Comparison of ENCODE assay signal across 8 mouse cellular contexts in genomic region chr15:79270317-79271123, GRCm38 (mm10). TPM values are rescaled to one million over a fixed set of nuclear protein-coding genes. Genes with fewer than 3 reads are reported as not detected.
DNase-seq lines count a peak whose midpoint lies in the region; ATAC-seq and TF ChIP-seq lines count a peak whose summit lies in the region.

No protein-coding gene starts in this region.

- H3K9me3 ChIP-seq in intestine, postnatal 0 days (ENCODE audit: control insufficient read depth), result no peaks in the 10 kb centered on the region
- H3K9me3 ChIP-seq in liver, postnatal 0 days (ENCODE audit: low read length), result no peaks in the 10 kb centered on the region
- H3K9me3 ChIP-seq in neural tube, embryonic 12.5 days, result no peaks in the 10 kb centered on the region

- DNase-seq in right cerebral cortex, adult 2 months (ENCODE audit: low spot score in 2 of 2), result peak; percentile 51 to 63
- no peak for DNase-seq in right cerebral cortex, postnatal 36 days (ENCODE audit: low spot score in 2 of 2)
- DNase-seq in embryo, embryonic 11 days, result peak; percentile 87
- peak; percentile 83 to 84 for DNase-seq in heart, adult 18-20 months
- DNase-seq in liver, postnatal 0 days, result peak; percentile 75
- peak; percentile 92 for DNase-seq in thymus, postnatal 0 days (ENCODE audit: low spot score)

- H3K36me3 ChIP-seq in intestine, postnatal 0 days (ENCODE audit: control insufficient read depth, insufficient read depth), result peaks cover 20% of the 10 kb centered on the region
- no peaks in the 10 kb centered on the region for H3K36me3 ChIP-seq in liver, postnatal 0 days (replicated peaks; ENCODE audit: insufficient read depth, low read length)
- no peaks in the 10 kb centered on the region for H3K36me3 ChIP-seq in neural tube, embryonic 12.5 days

- peak overlapping the region; percentile 14; the same call in 1 of the 2 replicates for H3K4me3 ChIP-seq in intestine, postnatal 0 days (ENCODE audit: low read depth, low read length)
- H3K4me3 ChIP-seq in liver, postnatal 0 days (ENCODE audit: low read depth, low read length), result peak overlapping the region; percentile 33
- H3K4me3 ChIP-seq in neural tube, embryonic 12.5 days, result peak overlapping the region; percentile 35

- no peak overlapping the region for H3K9ac ChIP-seq in intestine, postnatal 0 days (ENCODE audit: low read depth, low read length)
- no peak overlapping the region; the same call in 1 of the 2 replicates for H3K9ac ChIP-seq in liver, postnatal 0 days (replicated peaks)
- peak overlapping the region; percentile 41 for H3K9ac ChIP-seq in neural tube, embryonic 12.5 days

- WGBS in intestine, postnatal 0 days, result 4% methylated on average over 33 of the region's 33 CpGs
- WGBS in liver, postnatal 0 days (ENCODE audit: insufficient replicate concordance), result 8% methylated on average over 33 of the region's 33 CpGs
- 2% methylated on average over 33 of the region's 33 CpGs for WGBS in neural tube, embryonic 12.5 days

- no peak for TF ChIP-seq EP300 in liver, postnatal 0 days (IDR thresholded peaks at IDR 0.05; ENCODE audit: low read depth)

- 0 out of 2 replicates have a peak, but pooled peaks cover 3% of the 10 kb centered on the region for H3K4me1 ChIP-seq in intestine, postnatal 0 days (replicated peaks; ENCODE audit: control insufficient read depth, insufficient read depth, low read length)
- H3K4me1 ChIP-seq in liver, postnatal 0 days (ENCODE audit: insufficient read depth), result peaks cover 10% of the 10 kb centered on the region
- peaks cover 9% of the 10 kb centered on the region; the same call in 1 of the 2 replicates for H3K4me1 ChIP-seq in neural tube, embryonic 12.5 days

- no peak overlapping the region for H3K27ac ChIP-seq in intestine, postnatal 0 days (ENCODE audit: low read depth, low read length)
- no peak overlapping the region for H3K27ac ChIP-seq in liver, postnatal 0 days (ENCODE audit: low read depth)
- no peak overlapping the region for H3K27ac ChIP-seq in neural tube, embryonic 12.5 days

- TF ChIP-seq CTCF in intestine, postnatal 0 days (IDR thresholded peaks at IDR 0.05; ENCODE audit: low read depth), result peak; percentile 25; the same call in 1 of the 2 replicates
- TF ChIP-seq CTCF in liver, postnatal 0 days (IDR thresholded peaks at IDR 0.05; ENCODE audit: low read depth), result no peak

- peak; percentile 38; the same call in 1 of the 2 replicates for ATAC-seq in intestine, postnatal 0 days
- ATAC-seq in liver, postnatal 0 days, result 0 out of 2 replicates have a peak, but pooled peaks have one; percentile 29
- peak; percentile 50; the same call in 1 of the 2 replicates for ATAC-seq in neural tube, embryonic 12.5 days (ENCODE audit: low FRiP score, low read depth)

- H3K27me3 ChIP-seq in intestine, postnatal 0 days (replicated peaks; ENCODE audit: control insufficient read depth, insufficient read depth, low read length), result no peaks in the 10 kb centered on the region
- H3K27me3 ChIP-seq in liver, postnatal 0 days (ENCODE audit: insufficient read depth, low read length), result no peaks in the 10 kb centered on the region
- peaks cover 12% of the 10 kb centered on the region for H3K27me3 ChIP-seq in neural tube, embryonic 12.5 days (replicated peaks)

- peak overlapping the region; percentile 58 for H3K4me2 ChIP-seq in intestine, postnatal 0 days (replicated peaks; ENCODE audit: low read depth)
- peak overlapping the region; percentile 73 for H3K4me2 ChIP-seq in liver, postnatal 0 days (ENCODE audit: low read depth, low read length)
- H3K4me2 ChIP-seq in neural tube, embryonic 12.5 days (replicated peaks), result peak overlapping the region; percentile 75

RNA-seq across cellular contexts. Expression of gene Baiap2l2, which starts 14.8 kb away (rescaled TPM):
- under 1 TPM; 0.13 to 0.25 TPM for total RNA-seq in heart, adult 18-20 months (2021)
- polyA plus RNA-seq in intestine, postnatal 0 days (2015; fragmentation: Nextera tagmentation; extraction: Ambion mirVana), result 19.3 and 21.3 TPM in 2 replicates
- polyA plus RNA-seq in liver, postnatal 0 days (2015; fragmentation: Nextera tagmentation; extraction: Ambion mirVana), result 1.2 and 2.1 TPM in 2 replicates
- 2.6 and 2.7 TPM in 2 replicates for polyA plus RNA-seq in neural tube, embryonic 12.5 days (2016; fragmentation: Nextera tagmentation; extraction: Ambion mirVana)
- 0.81 and 0.90 TPM in 2 replicates for polyA plus RNA-seq in thymus, postnatal 0 days (2015; fragmentation: Nextera tagmentation; extraction: Ambion mirVana)

RNA-seq across cellular contexts. Expression of gene Slc16a8, which starts 16.0 kb away (rescaled TPM):
- under 1 TPM; 0.50 to 0.64 TPM for total RNA-seq in heart, adult 18-20 months (2021)
- polyA plus RNA-seq in intestine, postnatal 0 days (2015; fragmentation: Nextera tagmentation; extraction: Ambion mirVana), result 0.12 TPM in 1 of 2 replicates, not detected in the other
- polyA plus RNA-seq in liver, postnatal 0 days (2015; fragmentation: Nextera tagmentation; extraction: Ambion mirVana), result not detected in 2 replicates
- 0.14 and 0.27 TPM in 2 replicates for polyA plus RNA-seq in neural tube, embryonic 12.5 days (2016; fragmentation: Nextera tagmentation; extraction: Ambion mirVana)
- polyA plus RNA-seq in thymus, postnatal 0 days (2015; fragmentation: Nextera tagmentation; extraction: Ambion mirVana), result not detected in 2 replicates

RNA-seq across cellular contexts. Expression of gene Gm49486, which starts 41.3 kb away (rescaled TPM):
- 1 to 10 TPM; 1.2 to 1.3 TPM for total RNA-seq in heart, adult 18-20 months (2021)
- 0.14 and 0.30 TPM in 2 replicates for polyA plus RNA-seq in intestine, postnatal 0 days (2015; fragmentation: Nextera tagmentation; extraction: Ambion mirVana)
- 0.08 TPM in 2 replicates for polyA plus RNA-seq in liver, postnatal 0 days (2015; fragmentation: Nextera tagmentation; extraction: Ambion mirVana)
- polyA plus RNA-seq in neural tube, embryonic 12.5 days (2016; fragmentation: Nextera tagmentation; extraction: Ambion mirVana), result 1.3 and 1.5 TPM in 2 replicates
- 0.07 and 0.35 TPM in 2 replicates for polyA plus RNA-seq in thymus, postnatal 0 days (2015; fragmentation: Nextera tagmentation; extraction: Ambion mirVana)

RNA-seq across cellular contexts. Expression of gene Pick1, which starts 41.5 kb away (rescaled TPM):
- total RNA-seq in heart, adult 18-20 months (2021), result 10 to 100 TPM; 22.4 to 22.8 TPM
- polyA plus RNA-seq in intestine, postnatal 0 days (2015; fragmentation: Nextera tagmentation; extraction: Ambion mirVana), result 21.9 and 24.6 TPM in 2 replicates
- 11.5 and 12.2 TPM in 2 replicates for polyA plus RNA-seq in liver, postnatal 0 days (2015; fragmentation: Nextera tagmentation; extraction: Ambion mirVana)
- 72.6 and 78.2 TPM in 2 replicates for polyA plus RNA-seq in neural tube, embryonic 12.5 days (2016; fragmentation: Nextera tagmentation; extraction: Ambion mirVana)
- polyA plus RNA-seq in thymus, postnatal 0 days (2015; fragmentation: Nextera tagmentation; extraction: Ambion mirVana), result 18.2 and 21.9 TPM in 2 replicates

RNA-seq across cellular contexts. Expression of gene Pla2g6, which starts 57.7 kb away (rescaled TPM):
- total RNA-seq in heart, adult 18-20 months (2021), result 10 to 100 TPM in 1 of 2 experiments, 1 to 10 TPM in 1; 9.4 to 11.3 TPM
- polyA plus RNA-seq in intestine, postnatal 0 days (2015; fragmentation: Nextera tagmentation; extraction: Ambion mirVana), result 17.4 and 22.1 TPM in 2 replicates
- polyA plus RNA-seq in liver, postnatal 0 days (2015; fragmentation: Nextera tagmentation; extraction: Ambion mirVana), result 18.5 and 18.8 TPM in 2 replicates
- polyA plus RNA-seq in neural tube, embryonic 12.5 days (2016; fragmentation: Nextera tagmentation; extraction: Ambion mirVana), result 40.1 and 40.4 TPM in 2 replicates
- 12.8 and 15.2 TPM in 2 replicates for polyA plus RNA-seq in thymus, postnatal 0 days (2015; fragmentation: Nextera tagmentation; extraction: Ambion mirVana)

Comparison
In these comparisons a context has a peak if more than half of its experiments do, and no peak if none do; other contexts are left out.
1. DNase-seq: peak in right cerebral cortex, adult 2 months (2 of 2), embryo, embryonic 11 days (single experiment), heart, adult 18-20 months (2 of 2), liver, postnatal 0 days (single experiment) and thymus, postnatal 0 days (single experiment); none in right cerebral cortex, postnatal 36 days (0 of 2).
2. Peak in every context shown above with its lines, with median percentiles within 50 percentile points of each other: ATAC-seq, H3K4me2 ChIP-seq and H3K4me3 ChIP-seq.